Mouse (Mus musculus): ENCODE measurements at regions not wholly inside any gene's neighbourhood (a gene's known extent, or its start where the extent isn't known, plus 50 kb on each side); places are given as distances from the start of the nearest gene placed in this dataset.

- in situ Hi-C loops (cut with MboI, MseI) = no loop called here
These were observed 1372.9 kb upstream of the Tenm4 start for GRCm38 (mm10) chr7:94798101-94798500.

GRCm38 (mm10) chr7:94841197-94841596 lies 1329.8 kb upstream of the Tenm4 start:
- in situ Hi-C loops (cut with MboI, MseI) = no loop called here

DNA sequence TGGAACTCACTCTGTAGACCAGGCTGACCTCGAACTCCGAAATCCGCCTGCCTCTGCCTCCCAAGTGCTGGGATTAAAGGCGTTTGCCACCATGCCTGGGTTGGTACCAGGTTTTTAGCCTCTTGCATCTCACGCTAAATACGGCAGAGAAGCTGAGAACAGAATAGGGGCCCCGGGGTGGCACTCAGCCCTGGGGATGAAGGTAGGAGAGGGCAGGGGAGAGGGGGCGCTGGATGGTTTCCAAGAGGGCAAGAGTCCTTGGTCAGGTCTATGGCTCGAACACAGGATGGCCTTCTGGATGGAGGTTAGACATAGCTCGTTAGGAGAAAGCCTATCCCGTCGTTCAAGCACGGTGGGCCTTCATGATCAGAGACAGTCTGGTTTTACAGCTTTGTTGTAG lies 1319.7 kb upstream of the Tenm4 start:
- in situ Hi-C loops (cut with MboI, MseI) = no loop called here

GRCm38 (mm10) chr7:94856636-94857035 lies 1314.4 kb upstream of the Tenm4 start:
- in situ Hi-C loops (cut with MboI, MseI) = no loop called here

GRCm38 (mm10) chr7:94890711-94891430 lies 1280.2 kb upstream of the Tenm4 start:
- in situ Hi-C loops (cut with MboI, MseI) = no loop called here

GRCm38 (mm10) chr7:94898088-94898487 lies 1273.0 kb upstream of the Tenm4 start:
- in situ Hi-C loops (cut with MboI, MseI) = no loop called here

- in situ Hi-C loops (cut with MboI, MseI) = no loop called here
These were observed 1244.4 kb upstream of the Tenm4 start for GRCm38 (mm10) chr7:94926547-94927123.

DNA sequence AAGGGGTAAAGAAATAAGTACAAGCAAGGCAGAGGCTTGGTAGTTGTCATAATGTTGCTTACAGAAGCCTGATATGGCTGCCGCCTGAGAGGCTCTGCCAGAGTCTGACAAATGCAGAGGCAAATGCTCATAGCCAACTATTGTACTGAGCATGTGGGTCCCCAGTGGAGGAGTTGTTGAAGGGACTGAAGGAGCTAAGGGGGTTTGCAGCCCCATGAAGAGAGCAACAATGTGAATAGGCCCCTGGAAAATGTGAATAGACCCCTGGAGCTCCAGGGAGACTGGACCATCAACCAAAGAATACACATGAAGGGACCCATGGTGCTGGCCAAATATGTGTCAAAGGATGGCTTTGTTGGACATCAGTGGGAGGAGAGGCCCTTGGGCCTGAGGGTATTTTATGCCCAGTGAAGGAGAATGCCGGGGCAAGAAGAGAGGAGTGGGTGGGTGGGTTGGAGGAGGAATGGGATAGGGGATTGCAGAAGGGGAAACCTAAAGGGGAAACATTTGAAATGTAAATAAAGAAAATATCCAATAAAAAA lies 1207.2 kb upstream of the Tenm4 start:
- in situ Hi-C loops (cut with MboI, MseI) = loop anchor here (10.0 kb wide), 1 partner anchor 1539 kb away; no protein-coding TSS in a partner anchor

- in situ Hi-C loops (cut with MboI, MseI) = loop anchor here (10.0 kb wide), 1 partner anchor 1543 kb away; no protein-coding TSS in a partner anchor
These were observed 1203.4 kb upstream of the Tenm4 start for GRCm38 (mm10) chr7:94967601-94968000.

- in situ Hi-C loops (cut with MboI, MseI) = no loop called here
These were observed 1195.8 kb upstream of the Tenm4 start for GRCm38 (mm10) chr7:94975037-94975775.

- in situ Hi-C loops (cut with MboI, MseI) = no loop called here
These were observed 1174.8 kb upstream of the Tenm4 start for GRCm38 (mm10) chr7:94996258-94996657.

- in situ Hi-C loops (cut with MboI, MseI) = no loop called here
These were observed 1166.9 kb upstream of the Tenm4 start for GRCm38 (mm10) chr7:95004161-95004560.

DNA sequence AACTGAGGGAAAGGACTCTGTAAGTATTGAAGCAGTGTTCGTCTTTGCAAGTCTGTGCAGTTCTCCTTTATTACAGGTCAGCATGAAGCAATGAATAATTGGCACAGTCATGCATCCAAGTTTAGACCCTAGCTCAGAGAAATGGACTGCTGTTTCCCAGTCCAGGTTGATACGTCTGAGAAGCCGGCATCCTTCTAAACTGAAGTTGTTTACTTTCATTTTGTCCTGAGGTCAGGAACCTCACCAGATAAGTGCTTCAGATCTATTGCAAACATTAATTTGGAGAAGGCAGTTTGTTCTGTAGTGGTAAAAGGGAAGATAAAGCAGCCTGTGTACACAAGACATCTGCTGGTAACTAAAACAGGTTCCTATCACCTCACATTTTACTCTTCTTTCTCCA lies 1165.6 kb upstream of the Tenm4 start:
- in situ Hi-C loops (cut with MboI, MseI) = no loop called here

- in situ Hi-C loops (cut with MboI, MseI) = no loop called here
These were observed 1162.1 kb upstream of the Tenm4 start for GRCm38 (mm10) chr7:95008896-95009430.

GRCm38 (mm10) chr7:95020285-95020684 lies 1150.8 kb upstream of the Tenm4 start:
- in situ Hi-C loops (cut with MboI, MseI) = no loop called here

GRCm38 (mm10) chr7:95027915-95028810 lies 1142.9 kb upstream of the Tenm4 start:
- in situ Hi-C loops (cut with MboI, MseI) = no loop called here

Measured in T-helper 1 cell (primary cell).